In genomic region chr3:124908925-124909324, GRCm38 (mm10) we compare ENCODE assay signal across 18 mouse cellular contexts.
"Had no signal": no experiment of that assay in that cellular context is flagged by ENCODE, and none has a peak within 500 bp of the region (broad histone marks: within the 10 kb centered on the region; RNA-seq: fewer than 3 reads in every experiment).

No protein-coding gene starts in this region.

- H3K27ac ChIP-seq: midbrain, embryonic 13.5 days; midbrain, embryonic 15.5 days; neural tube, embryonic 13.5 days; neural tube, embryonic 15.5 days had no signal

- H3K27me3 ChIP-seq: midbrain, embryonic 13.5 days; midbrain, embryonic 15.5 days; neural tube, embryonic 13.5 days; neural tube, embryonic 15.5 days had no signal

- H3K4me1 ChIP-seq: midbrain, embryonic 13.5 days; midbrain, embryonic 15.5 days; neural tube, embryonic 13.5 days; neural tube, embryonic 15.5 days had no signal

- H3K4me2 ChIP-seq: lung, embryonic 14.5 days; midbrain, embryonic 11.5 days; midbrain, embryonic 13.5 days; midbrain, embryonic 15.5 days; neural tube, embryonic 13.5 days; neural tube, embryonic 15.5 days had no signal

- ATAC-seq: midbrain, embryonic 13.5 days; midbrain, embryonic 15.5 days had no signal

- H3K9me3 ChIP-seq: midbrain, embryonic 13.5 days; midbrain, embryonic 15.5 days; neural tube, embryonic 13.5 days; neural tube, embryonic 15.5 days had no signal

- H3K9ac ChIP-seq: lung, embryonic 14.5 days; midbrain, embryonic 13.5 days; midbrain, embryonic 15.5 days; neural tube, embryonic 13.5 days; neural tube, embryonic 15.5 days had no signal

- H3K36me3 ChIP-seq: midbrain, embryonic 13.5 days; midbrain, embryonic 15.5 days; neural tube, embryonic 13.5 days; neural tube, embryonic 15.5 days had no signal

- DNase-seq: lung, adult 18-20 months; lung, embryonic 14.5 days; lung, postnatal 10 days; lung, postnatal 4 days; retina, postnatal 1 day; right cerebral cortex, adult 18-20 months; right cerebral cortex, postnatal 25 days; right cerebral cortex, postnatal 4 days; spleen, adult 18-20 months; thymus, adult 18-20 months; thymus, postnatal 14 days; thymus, postnatal 36 days had no signal

- H3K4me3 ChIP-seq: midbrain, embryonic 13.5 days; midbrain, embryonic 15.5 days; myocyte; neural tube, embryonic 13.5 days; neural tube, embryonic 15.5 days had no signal
